Mouse (Mus musculus): ENCODE measurements around the gene Trub2.
A peak's percentile ranks its signal among the peaks of the same experiment; 100 is the strongest.

The Trub2 gene

DNA sequence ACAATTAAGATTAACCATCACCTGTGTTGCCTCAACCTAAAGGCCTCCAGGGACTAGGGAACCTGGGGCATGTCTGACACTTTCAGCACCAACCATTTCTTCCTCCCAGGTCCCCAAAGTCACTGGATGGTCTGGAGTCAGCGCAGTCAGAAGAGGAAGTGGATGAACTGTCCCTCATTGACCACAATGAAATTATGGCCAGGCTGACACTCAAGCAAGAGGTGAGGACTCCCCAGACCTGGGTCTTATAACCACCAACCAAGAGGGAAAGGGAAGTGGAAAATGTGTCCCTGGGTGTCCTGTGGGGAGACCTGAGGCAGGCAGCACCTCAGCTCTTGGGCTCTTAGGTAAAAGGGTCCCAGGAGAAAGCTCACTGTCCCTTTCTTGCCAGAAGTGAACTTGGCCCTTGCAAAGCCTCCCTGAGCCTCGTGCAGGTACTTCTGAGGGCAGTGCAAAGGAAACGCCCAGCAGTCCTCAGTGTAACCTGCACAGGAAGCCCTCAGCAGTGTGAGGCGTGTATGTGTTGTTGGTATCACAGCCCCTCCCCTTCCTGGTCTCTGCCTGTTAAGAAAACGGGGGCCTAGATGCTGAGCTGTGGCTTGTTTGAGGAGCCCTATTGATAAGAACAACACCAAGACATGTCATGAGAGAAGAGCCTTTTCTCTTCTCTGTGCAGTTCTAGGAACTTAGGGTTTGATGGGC is 63.5 kb downstream of the Trub2 start:
- DNase-seq (ENCODE audit: low read depth, low spot score), result no peak

DNA sequence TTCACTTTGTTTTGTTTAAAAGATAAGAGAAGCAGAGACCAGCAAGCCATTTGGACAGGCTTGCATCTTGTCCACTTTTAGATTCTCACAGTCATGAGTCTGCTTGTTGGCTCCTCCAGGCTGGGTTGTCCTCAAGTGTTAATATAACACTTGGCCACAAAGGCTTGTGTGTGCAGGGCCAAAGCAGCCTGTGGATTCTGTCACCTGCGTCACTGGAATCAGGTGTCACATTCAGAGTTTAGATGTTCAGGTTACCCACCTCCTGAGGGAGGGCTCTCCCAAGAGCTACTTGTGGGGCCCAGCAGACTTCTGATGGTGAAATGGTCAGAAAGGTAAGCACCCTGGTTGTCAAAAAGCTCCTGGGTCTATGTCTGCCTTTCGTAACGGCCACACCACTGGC is 65.2 kb downstream of the Trub2 start:
- no peak for DNase-seq (ENCODE audit: low read depth, low spot score)

DNA sequence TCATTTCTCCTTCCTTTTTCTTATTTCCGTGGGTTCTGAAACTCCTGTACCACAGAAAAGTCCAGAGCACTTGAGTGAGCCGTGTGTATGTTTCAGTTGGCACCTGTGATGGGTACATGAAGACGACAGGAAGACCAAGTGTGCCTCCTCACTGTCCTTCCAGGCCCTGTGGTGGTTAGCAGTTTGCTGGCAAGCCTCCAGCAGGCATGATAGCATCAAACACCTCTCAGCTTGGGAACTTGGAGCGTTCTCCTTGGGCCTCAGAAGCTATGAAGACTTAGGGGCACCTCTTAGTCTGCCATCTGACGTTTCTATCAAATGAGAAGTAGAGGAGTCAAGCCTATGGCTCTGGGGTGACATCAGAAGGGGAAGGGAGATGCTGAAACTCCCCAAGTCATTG is 69.7 kb downstream of the Trub2 start:
- no peak for DNase-seq (ENCODE audit: low read depth, low spot score)

DNA sequence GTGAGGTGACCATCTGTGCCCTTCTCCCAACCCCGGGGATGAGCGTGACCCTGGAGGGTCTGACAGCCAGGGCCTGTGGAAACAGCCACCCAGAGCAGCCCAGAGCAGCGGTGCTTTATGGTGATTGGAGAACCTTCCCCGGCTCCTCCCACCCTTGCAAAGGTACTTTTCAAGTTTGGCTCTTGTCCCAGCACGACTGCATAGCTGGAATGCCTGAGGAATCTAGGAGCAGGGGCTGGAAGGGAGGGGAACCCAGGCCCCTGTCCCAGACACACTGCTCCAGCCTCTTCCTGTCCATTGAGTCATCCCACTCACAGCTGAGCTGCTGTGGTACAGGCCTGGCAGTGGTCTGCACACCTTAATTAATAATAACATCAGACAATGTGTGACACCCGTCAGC is 71.6 kb downstream of the Trub2 start:
- peak; percentile 61 for DNase-seq (ENCODE audit: low read depth, low spot score)

DNA sequence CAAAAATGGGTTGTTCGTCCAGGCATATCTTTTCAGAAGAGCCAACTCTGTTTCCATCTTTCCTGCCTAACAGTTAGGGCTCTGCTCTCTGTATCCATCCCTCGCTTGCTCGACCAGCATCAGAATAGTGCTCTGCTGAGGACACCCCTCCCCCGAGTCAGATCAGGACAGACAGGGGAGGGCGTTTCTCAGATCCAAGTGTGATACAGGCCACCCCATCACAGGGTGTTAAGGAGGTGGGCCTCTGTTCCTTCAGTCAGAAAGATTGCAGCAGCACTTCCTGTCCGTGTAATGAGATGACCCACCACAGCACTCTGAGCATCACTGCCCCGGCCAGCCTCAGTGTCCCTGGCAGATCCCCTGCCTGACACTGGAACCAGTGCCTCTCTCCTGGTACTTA is 72.2 kb downstream of the Trub2 start:
- no peak for DNase-seq (ENCODE audit: low read depth, low spot score)

DNA sequence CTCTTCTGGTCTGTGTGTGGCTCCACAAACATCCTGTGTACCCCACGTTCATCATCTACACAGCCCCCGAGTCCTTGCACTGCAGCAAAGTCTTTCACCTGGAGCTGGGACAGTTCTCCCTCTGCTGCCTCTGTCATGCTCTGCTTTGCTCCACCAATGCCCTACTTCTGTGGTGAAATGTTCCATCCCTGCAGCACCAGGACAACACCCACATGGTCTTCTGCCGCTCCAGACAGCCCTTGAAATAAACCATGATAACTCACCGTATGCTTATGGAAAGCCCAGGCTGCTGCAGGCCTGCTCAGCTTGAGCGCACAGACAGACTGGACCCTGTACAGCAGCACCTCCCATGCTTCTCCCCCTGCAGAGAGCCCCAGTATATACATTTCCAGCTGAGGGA is 74.2 kb downstream of the Trub2 start:
- DNase-seq (ENCODE audit: low read depth, low spot score), result peak; percentile 75

DNA sequence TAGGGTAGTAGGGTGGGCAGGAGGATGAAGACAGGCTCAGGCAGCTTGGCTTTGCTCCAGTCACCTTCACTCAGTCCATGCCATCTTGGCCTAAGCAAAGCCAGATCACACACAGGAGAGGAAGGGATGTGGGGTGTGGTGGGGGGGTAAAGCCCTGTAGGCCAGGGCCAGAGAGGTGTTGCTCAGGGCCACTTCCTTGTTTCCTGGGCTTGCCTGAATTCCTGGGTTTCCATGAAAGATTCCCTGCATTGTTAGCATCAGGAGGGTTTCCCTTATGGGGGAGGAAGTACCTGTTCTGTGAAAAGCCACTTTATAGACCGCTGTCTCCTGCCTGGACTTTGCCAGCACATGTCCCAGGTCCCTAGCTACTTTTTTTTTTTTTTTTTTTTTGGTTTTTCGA is 74.8 kb downstream of the Trub2 start:
- no peak for DNase-seq (ENCODE audit: low read depth, low spot score)

DNA sequence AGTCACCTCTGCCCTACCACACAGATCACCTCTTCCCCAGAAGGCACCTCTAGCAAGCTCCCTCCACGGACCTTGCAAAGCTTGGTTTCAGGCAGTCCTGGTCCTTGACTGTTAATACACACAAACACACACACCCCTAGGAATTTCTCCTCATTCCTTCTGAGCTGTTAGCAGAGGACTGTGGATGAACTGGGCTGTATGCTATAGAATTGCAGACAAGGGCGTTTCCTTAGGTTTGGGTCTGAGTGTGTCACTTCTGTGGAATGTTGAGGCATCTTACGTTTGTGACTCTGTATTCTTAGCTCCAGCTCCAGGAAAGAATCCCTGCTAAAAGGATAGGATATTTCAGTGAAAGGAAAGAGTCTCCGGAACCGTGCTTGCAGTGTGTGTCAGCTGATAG is 76.4 kb downstream of the Trub2 start:
- DNase-seq (ENCODE audit: low read depth, low spot score), result no peak

All from brain, adult 2 months (tissue).